Mouse (Mus musculus) cerebellum, adult 11-12 months (tissue): Measurements from ENCODE around the gene Adprh.
A peak's percentile ranks its signal among the peaks of the same experiment; 100 is the strongest.
"Not testable (repeated sequence)": the region's sequence is repeated elsewhere in the genome, so short reads cannot be mapped to it uniquely, and the experiment has no call there.

Experiments used
- DNase-seq: peaks from one replicate; pipeline ENCODE4 v3.0.0; 2022

The Adprh gene

DNA sequence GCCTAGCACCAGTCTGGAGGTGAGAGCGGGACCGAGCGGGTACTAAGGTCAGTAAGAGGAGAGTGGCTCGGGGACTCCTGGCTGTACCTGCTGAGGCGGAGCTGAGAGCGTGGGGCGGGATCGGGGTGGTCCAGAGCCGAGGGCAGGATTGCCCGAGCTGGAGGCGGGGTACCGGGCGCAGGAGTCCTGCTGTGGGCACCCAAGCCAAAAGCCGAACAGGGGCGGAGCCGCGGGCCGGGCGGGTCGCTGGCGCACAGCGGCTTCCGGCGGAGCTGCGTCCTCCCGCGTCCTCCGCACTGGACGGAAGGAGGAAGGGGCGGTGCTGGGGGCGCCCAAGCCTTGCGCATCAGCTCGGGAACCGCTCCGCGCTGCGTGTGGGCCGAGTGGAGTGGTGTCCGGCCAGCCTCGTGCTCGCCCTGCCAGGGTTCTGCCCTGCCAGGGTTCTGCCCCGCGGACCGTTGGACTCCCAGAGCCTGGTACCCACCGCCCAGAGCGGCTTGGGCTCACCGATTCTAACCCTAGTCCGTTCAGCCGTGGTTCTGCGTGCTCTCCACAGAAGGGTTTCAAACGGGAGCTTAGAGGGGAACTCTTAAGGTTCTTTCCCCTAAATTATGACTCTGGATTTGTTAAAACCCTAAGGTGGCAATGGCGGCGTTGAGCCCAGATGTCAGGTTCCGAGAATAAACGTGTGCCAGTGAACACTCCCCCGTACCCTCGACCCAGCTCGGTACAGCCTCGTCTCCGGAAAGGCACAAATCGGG is at the start of gene Adprh:
Adprh (minus strand) TSS at position 262 of the 761 bp plus-strand sequence.
- DNase-seq = peak; percentile 92

DNA sequence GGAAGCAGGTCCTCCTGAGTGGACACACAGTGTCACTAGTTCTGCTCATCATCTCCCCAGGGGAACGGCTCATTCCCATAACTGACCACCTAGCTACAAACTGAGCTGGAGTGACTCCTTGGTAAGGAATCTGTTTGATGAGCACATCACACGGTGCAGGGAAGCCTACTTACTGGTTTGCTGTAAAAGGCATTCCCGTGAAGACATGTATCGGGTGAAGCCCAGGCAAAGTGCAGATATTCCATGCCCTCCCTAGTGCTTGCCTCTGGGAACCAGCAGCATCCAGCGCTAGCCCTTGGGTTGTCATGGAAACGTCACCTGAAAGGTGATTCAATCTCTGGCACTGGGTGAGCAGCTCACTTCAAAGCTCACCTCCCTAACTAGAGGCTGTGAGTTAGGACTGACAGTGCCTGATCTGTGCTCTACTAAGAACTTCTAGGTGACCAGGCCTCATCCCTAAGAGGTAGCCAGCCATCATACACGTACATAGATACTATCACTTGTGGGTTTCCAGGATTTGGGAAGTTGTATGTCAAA is 44.2 kb upstream of the Adprh start:
- DNase-seq = no peak

DNA sequence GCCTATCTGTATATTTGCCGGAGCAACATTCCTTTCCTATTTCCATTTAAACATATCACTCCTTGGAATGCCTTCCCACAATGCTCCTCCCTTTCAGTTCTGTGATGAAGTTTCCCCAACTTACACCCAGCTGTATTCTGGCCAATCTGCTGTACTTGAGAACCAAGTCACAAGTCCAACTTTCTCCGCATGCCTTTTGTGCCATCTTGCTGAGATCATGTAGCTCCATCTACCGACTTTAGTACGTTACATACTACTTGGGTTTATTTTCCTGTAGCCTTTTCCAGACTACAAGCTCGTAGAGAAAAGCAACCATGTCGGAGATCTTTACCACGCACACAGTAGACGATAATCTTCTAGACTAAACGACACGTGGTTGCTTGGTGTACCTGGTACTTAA is 41.4 kb upstream of the Adprh start:
- no peak for DNase-seq

DNA sequence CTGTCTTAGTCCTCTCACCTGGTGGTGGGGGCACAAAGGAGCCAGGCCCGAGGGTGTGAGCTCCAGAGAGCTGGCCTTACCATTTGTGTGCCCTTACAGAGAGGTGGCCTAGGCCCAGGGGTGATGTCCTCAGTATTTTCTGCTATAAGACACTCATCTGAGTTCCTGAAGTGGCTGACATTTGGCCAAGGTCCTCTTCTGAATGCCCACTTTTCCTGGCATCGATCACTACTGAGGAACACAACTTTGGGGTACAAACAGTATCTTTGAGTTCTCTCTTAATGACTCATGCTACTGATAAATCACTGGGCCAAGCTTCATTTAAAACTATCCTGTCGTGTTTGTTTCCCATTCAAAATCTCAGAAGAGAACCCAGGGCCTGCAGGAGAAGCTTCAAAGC is 40.0 kb upstream of the Adprh start:
- DNase-seq = no peak

DNA sequence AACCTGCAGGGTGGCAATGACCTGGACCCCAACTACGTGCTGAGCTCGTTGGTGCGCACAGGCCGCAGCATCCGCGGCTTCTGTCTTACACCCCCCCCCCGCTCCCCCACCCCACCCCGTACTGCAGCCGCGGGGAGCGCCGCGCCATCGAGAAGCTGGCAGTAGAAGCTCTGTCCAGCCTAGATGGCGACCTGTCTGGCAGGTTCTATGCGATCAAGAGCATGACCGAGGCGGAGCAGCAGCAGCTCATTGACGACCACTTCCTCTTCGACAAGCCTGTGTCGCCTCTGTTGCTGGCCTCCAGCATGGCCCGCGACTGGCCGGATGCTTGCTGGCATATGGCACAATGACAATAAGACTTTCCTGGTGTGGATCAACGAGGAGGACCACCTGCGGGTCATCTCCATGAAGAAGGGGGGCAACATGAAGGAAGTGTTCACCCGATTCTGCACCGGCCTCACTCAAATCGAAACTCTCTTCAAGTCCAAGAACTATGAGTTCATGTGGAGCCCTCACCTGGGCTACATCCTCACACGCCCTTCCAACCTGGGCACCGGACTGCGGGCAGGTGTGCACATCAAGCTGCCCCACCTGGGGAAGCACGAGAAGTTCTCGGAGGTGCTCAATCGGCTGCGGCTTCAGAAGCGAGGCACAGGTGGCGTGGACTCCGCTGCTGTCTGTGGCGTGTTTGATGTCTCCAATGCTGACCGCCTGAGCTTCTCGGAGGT is 31.2 kb upstream of the Adprh start:
- DNase-seq = no peak

DNA sequence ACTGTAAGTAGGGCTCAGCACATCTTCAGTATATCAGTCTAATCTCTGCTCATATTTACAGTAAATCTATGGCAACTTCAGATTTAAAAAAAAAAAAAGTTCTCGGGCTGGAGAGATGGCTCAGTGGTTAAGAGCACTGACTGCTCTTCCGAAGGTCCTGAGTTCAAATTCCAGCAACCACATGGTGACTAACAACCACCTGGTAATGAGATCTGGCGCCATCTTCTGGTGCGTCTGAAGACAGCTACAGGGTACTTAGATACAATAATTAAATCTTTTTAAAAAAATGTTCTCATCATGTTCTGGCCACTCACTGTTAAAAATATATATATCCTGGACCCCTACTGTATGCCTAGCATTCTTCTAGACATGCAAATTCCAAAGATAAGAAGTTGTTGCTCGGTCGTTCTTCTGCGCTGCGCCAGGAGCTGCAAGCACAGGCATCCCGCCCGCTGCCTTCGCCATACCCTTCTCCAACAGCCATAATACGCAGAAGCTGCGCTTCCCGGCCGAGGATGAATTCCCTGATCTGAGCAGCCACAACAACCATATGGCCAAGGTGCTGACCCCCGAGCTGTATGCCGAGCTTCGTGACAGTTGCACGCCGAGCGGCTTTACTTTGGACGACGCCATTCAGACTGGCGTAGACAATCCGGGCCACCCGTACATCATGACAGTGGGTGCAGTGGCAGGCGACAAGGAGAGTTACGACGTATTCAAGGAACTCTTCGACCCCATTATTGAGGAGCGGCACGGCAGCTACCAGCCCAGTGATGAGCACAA is 30.5 kb upstream of the Adprh start:
- DNase-seq = no peak

DNA sequence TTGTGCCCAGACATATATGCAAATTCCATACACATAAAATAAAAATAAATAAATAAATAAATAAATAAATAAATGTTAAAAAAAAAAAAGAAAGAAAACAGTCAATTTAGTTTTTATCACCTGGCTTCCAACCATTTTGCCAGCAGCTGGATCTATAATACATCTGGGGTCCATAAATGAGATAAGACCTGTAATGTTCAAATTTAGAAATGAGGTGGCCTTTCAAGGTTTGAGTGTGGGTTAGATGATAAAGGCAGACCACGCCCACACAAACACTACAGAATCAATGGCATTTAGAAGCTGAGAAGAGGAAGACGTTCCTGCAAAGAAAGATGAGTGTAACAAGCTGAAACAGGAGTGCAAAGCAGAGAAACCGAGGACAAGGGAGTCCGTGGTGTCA is 28.8 kb upstream of the Adprh start:
- DNase-seq = no peak

DNA sequence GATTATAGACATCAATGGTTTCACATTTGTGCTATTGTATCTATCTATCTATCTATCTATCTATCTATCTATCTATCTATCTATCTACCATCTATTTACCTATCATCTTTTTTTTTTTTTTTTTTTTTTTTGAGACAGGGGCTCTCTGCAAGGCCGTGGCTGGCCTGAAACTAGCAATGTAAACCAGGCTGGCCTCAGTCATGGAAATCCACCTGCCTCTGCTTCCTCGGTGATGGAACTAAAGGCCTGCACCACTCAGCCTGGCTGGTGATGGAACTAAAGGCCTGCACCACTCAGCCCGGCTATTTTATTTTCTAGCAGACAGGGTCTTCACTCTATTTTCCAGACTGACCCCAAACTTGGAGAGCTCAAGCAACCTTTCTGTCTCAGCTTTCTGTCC is 25.8 kb upstream of the Adprh start:
- DNase-seq = no peak

DNA sequence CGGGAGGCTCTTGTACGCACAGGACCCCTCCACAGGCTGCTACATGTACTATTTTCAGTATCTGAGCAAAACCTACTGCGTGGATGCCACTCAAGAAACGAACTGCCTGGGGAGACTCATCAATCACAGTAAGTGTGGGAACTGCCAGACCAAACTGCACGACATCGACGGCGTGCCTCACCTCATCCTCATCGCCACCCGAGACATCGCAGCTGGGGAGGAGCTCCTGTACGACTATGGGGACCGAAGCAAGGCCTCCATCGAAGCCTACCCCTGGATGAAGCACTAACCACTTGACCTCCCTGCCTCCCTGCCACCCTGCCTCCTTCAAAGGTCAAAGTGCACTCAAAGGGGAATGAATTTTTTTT is 24.7 kb upstream of the Adprh start:
- DNase-seq = not testable (repeated sequence)

DNA sequence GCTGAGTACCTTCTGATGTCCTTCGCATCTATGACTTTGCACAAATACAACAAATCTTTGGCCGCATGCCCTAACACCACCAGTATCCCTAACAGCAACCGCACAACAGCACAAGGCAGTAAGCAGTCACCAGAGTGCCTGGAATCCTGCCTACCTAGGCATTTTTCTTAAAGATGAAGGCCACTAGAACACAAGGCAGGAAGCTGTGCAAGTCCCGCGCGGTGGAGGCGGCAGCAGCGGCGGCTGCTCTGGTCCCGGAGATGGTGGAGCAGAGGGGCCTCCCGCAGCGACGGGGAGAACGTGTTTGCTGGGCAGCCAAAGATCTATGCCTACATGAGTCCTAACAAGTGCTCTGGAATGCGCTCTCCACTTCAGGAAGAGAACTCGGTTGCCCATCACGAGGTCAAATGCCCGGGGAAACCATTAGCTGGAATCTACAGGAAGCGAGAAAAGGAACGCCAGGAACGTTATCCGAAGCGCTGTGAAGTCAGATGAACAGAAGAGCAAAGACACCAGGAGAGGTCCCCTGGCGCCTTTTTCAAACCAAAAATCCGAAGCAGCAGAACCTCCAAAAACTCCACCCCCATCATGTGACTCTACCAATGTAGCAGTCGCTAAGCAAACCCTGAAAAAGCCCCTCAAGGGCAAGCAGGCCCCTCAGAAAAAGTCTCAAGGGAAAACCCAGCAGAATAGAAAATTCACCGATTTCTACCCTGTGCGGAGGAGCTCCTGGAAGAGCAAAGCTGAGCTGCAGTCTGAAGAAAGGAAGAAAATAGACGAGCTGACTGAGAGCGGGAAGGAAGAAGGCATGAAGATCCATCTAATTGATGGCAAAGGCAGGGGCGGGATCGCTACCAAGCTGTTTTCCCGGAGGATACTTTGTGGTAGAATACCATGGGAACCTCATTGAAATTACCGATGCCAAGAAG is 24.1 kb upstream of the Adprh start:
- DNase-seq = peak; percentile 30

DNA sequence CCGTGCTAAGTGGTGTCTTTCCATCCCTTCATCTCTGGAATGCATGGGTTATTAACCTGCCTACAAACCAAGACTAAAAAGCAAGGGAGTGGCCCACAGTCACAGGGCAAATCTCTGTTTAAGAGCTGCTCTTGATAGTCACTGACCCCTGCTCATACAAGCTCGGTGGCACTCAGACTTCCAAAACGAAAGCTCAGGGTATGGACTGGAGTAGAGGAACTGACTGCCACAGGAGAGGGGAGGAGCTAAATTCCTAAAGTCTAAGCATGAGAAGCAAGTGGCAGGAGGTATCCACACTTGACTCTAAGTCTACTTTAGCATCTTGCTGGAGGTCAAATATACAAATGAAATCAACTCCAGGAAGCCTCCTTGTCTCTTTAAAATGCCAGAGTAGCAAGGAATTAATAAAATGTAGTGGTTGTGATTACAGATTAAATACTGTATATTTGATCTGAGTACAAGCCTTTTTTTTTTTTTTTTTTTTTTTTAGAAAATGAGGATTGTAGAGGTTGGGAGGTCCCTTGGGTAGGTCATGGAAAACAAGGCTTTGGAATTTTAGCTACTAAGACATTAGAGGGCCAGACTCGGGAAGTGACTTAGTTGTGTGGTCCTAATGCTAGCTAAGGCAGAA is 23.3 kb upstream of the Adprh start:
- DNase-seq = no peak

DNA sequence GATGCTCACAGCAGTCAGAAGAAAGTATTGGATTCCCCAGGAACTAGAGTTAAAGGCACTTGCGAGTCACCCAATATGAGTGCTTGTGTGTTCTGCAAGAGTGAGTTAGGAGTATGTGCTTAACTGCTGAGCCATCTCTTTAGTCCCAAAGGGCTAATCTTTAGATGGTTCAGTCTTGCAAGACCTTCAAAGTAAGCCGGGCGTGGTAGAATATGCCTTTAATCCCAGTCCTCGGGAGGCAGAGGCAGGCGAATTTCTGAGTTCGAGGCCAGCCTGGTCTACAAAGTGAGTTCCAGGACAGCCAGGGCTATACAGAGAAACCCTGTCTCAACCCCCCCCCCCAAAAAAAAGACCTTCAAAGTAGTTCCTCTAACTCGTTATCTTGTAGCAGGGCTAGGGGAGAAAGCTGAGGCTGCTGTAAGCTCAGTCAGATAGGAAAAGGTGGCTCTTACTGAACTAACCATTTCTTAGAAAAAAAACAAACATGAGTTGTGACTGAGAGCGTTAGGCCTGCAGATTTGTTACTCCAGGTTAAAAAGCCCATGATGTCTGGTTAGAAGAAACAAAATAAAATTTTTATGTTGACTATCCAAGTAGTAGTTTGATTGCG is 22.3 kb upstream of the Adprh start:
- DNase-seq = no peak

DNA sequence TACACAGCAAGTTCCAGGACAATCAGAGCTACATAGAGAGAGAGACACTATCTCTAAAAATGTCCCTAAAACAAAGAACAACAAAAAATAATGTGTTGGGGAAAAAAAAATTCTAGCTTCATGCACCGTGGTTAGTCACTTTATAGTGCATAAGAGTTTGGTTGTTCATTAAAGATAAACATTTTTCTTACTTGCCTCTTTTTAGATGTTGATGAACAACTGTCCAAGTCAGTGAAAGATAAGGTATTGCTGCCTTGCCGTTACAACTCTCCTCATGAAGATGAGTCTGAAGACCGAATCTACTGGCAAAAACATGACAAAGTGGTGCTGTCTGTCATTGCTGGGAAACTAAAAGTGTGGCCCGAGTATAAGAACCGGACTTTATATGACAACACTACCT is 21.2 kb upstream of the Adprh start:
- no peak for DNase-seq

DNA sequence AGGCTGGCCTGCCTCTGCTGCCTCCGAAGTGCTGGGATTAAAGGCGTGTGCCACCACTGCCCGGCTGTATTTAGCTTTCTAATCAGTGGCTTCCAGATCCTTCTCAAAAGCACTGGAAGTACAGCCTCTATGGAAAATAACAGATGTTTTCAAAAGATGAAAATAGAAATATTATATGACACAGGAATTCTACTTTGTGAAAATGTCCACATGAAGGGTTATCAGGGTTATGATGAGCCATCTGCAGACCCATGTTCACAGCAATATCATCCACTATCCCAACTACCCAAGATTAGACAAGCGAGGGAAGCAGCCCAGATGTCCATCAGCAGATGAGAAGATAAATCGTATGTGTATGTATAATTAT is 20.0 kb upstream of the Adprh start:
- DNase-seq = no peak

DNA sequence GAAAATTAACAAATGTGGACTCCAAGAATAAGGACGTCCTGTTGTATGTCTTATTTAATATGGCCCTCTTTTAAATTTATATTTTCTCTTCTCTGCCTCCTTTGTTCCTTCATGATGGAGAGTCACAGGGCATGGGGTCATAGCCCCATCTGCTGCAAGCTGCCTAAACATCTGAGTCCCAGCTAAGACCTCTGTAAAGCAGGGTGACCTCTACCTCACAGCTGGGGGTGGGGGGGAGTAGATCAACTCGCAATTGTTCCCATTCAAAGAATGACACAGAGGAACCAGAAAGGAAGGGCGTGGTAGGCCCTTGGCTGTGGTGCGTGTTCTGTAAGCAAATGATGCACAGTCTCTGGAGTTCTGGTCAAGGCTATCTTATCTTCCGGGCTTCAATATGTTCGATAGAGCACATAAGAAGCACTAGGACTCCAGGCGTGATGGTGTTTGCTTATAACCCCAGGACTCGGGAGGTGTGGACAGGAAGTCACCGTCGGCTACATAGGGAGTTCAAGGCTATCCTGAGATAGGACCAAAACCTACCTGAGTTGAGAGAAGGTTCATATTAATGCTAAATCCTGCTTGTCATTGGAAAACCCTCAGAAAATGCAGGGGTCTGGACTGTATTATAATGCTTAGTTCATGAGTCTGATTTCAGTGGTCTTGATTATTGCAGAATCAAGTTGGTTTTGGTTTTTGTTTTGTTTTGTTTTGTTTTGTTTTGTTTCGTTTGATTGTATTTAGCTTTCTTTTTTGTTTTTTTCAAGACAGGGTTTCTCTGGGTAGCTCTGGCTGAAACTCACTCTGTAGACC is 19.4 kb upstream of the Adprh start:
- DNase-seq = no peak

DNA sequence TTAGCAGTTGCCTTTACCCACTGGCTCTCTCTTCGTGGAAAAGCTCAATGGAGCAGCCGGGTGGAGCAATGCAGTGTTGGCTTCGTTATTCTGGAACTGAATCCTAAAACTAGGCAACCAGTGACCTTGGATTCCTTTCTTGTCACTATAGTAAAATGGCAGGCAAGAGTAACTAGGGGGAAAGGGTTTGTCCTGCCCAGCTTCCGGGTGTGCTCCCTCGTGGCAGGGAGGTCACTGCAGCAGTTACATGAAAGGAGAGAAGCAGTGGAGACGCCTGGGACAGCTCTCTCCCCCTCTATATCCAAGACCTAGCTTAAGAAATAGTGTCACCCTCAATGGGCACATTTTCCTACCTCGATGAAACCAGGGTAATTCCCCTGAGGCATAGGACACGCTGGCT is 16.9 kb upstream of the Adprh start:
- DNase-seq = no peak

DNA sequence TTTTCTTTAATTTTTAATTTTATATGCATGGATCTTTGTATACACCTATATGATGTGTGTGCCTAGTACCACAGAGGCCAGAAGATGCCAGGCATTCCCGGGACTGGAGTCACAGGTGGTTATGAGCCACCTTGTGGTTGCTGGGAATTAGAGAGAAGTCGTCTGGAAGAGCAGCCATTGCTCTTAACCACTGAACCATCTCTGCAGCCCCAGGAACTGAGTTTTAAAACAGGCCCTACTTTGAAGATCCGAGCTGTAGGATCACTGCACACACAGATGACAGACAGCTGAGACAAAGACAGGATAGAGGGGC is 16.2 kb upstream of the Adprh start:
- DNase-seq = no peak

DNA sequence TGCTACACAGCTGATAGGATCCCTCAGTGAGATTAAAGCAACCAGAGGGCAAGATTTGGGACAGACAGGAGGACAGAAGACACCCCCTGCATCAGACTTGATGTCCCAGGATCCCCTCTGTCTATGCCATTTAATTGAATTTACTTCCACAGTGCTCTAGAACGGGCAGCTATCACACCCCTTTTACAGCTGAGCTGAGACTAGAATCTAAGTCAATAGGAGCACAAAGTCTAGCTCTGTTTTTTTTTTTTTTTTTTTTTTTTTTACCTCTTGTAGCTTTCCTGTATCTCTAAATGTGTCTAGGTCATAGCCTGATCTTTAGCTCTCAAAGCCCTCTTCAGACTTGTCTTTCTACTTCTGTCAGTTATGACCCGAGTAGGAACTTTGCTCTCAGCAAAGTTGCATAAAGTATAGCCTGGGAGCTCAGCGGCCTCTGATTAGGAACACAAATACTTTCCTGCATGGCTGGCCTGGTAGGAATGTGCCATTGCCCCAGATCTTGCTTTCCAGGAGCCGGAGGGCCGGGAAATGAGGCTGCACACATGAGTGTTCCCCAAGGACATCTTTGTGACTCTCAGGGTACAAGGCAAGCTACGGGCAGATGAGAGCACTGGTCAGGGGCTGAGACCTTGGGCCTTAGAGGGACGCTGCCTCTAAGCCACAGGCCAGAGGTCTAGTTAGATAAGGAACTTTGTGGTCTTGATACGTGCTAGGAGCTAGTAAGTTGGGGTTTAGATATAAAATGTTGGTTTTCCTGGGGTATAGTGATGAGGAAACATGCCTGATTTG is 15.6 kb upstream of the Adprh start:
- DNase-seq = no peak

DNA sequence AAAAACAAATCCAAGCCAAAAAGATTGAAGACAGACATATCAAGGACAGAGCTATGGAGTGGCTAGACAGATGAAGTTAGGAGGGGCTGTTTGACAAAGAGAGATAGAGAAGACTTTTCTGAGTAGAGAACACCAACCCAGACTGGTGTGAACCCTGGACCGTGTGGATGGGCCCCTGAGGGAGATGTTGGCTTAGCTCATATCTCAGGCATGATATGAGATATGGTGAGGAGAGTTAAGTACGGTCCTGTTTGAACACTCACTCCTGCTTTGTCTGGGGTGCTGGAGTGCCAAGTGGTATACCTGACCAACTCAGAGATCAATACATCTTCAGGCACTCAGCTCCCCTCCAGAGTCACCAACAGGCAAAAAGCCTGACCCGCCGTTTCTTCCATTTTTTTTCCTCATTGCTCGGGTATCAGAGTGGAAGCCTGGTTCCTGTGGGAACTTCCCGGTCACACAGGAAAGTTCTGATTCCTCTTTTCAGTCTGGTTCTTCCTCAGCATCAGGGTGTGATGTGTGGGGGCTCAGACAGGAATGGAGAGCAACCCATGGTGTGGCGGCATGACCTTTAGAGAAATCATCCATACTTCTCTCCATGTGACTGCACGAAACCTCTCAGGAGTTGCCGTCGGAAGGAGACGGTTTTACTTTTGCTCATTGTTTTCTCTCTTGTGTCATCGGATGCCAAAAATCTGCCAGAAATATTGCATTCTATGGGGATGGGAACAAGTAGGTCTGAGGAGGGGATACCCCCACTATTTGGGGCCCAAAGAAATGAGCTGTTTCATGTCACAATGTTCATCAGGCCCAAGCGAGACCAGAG is 14.8 kb upstream of the Adprh start:
- no peak for DNase-seq
